In the genomic region with DNA sequence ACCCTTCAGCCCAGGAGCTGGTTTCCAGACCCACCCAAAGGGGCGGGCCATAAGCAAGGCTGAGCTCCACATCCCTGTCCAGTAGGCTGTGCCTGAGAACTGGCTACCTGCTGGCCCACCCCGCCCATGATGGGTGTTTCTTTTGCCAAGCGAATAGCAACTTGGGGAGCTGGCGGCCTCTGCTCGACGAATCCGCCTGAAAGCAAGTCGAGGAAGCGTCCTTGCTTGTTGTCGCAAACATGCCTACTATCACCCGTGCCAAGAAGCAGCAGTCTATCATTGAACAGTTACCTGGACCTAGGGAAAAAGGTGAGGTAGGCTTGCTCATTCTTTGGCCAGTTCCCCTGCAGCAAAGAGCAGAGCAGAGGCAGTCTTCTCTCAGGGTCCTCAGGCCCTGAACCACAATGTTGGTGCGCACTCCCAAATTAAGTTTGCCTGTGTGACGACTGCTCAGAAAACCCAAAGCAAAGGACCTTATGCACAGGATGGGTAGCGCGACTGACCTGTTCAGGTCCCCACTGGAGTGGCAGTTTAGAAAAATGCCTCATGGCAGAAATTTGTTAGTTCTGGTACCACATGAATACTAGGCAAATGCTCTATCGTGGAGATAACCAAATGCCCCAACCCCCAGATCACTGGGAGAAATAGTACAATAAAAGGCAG, we compare ENCODE assay signal across 8 mouse cellular contexts. TPM values are rescaled to one million over a fixed set of nuclear protein-coding genes. Genes with fewer than 3 reads are reported as not detected.
DNase-seq lines count a peak whose midpoint lies in the region; ATAC-seq and TF ChIP-seq lines count a peak whose summit lies in the region.

Gene Taz, plus strand, starts transcription at position 181 of the 663 bp plus-strand sequence.
Gene Dnase1l1, minus strand, starts transcription at position 606 of the 663 bp plus-strand sequence.

- no peaks in the 10 kb centered on the region for H3K9me3 ChIP-seq in embryonic facial prominence, embryonic 15.5 days (replicated peaks)
- no peaks in the 10 kb centered on the region for H3K9me3 ChIP-seq in midbrain, postnatal 0 days (ENCODE audit: low read length)

- H3K79me3 ChIP-seq in C2C12 (ENCODE audit: low read depth): no peaks in the 10 kb centered on the region

- no peaks in the 10 kb centered on the region for H3K36me3 ChIP-seq in C2C12 (ENCODE audit: control insufficient read depth, insufficient read depth)
- no peaks in the 10 kb centered on the region for H3K36me3 ChIP-seq in embryonic facial prominence, embryonic 15.5 days
- no peaks in the 10 kb centered on the region for H3K36me3 ChIP-seq in kidney, adult 2 months (ENCODE audit: control insufficient read depth, insufficient read depth, low read length)
- no peaks in the 10 kb centered on the region for H3K36me3 ChIP-seq in liver, adult 2 months (ENCODE audit: control insufficient read depth, insufficient read depth, low read length)
- no peaks in the 10 kb centered on the region for H3K36me3 ChIP-seq in midbrain, postnatal 0 days (ENCODE audit: insufficient read depth, low read length)

- H3K4me2 ChIP-seq in embryonic facial prominence, embryonic 15.5 days (replicated peaks): peak within 1 kb of the TSS; percentile 62
- H3K4me2 ChIP-seq in midbrain, postnatal 0 days (ENCODE audit: low read depth, low read length, poor library complexity, severe bottlenecking): peak within 1 kb of the TSS; percentile 57

- peak within 1 kb of the TSS; percentile 91 for H3K27ac ChIP-seq in embryonic facial prominence, embryonic 15.5 days (replicated peaks)
- H3K27ac ChIP-seq in kidney, adult 2 months (ENCODE audit: insufficient read depth, low read depth, low read length): peak within 1 kb of the TSS; percentile 93
- H3K27ac ChIP-seq in liver, adult 2 months (replicated peaks; ENCODE audit: insufficient read depth, low read depth, low read length): peak within 1 kb of the TSS; percentile 92
- peak within 1 kb of the TSS; percentile 82 for H3K27ac ChIP-seq in midbrain, postnatal 0 days (ENCODE audit: low read depth, low read length)

- H3K79me2 ChIP-seq in C2C12 (ENCODE audit: control insufficient read depth, insufficient read depth): peaks cover 29% of the 10 kb centered on the region
- peaks cover 3% of the 10 kb centered on the region; the same call in 1 of the 2 replicates for H3K79me2 ChIP-seq in liver, adult 2 months (ENCODE audit: control insufficient read depth, insufficient read depth, low read length)

- peak in 1 of 2 experiments; percentile 43 for DNase-seq in adrenal gland, postnatal 4 days (ENCODE audit: low spot score in 2 of 2)
- peak; percentile 84 for DNase-seq in heart, adult 8-10 months (ENCODE audit: low spot score)
- peak; percentile 95 for DNase-seq in kidney, adult 2 months
- peak; percentile 88 for DNase-seq in liver, adult 2 months (ENCODE audit: extremely low read depth, low read depth, low spot score)
- DNase-seq in midbrain, postnatal 0 days (ENCODE audit: low spot score): peak; percentile 55
- peak; percentile 79 to 85 for DNase-seq in spleen, postnatal 4 days (ENCODE audit: low spot score in 2 of 2)

- TF ChIP-seq POLR2A in kidney, adult 2 months (IDR thresholded peaks at IDR 0.05; ENCODE audit: low read depth, low read length): peak; percentile 52
- TF ChIP-seq POLR2A in liver, adult 2 months (IDR thresholded peaks at IDR 0.05; ENCODE audit: extremely low read depth, insufficient read depth, low read length): peak; percentile 34; the same call in 1 of the 2 replicates

- 12% methylated on average over 16 of the region's 16 CpGs for WGBS in embryonic facial prominence, embryonic 15.5 days
- WGBS in kidney, adult 2 months: 0% methylated on average over 15 of the region's 16 CpGs
- WGBS in liver, adult 2 months: under 1% methylated on average over 16 of the region's 16 CpGs
- WGBS in midbrain, postnatal 0 days: 24% methylated on average over 16 of the region's 16 CpGs

- peak within 1 kb of the TSS; percentile 57 for H3K9ac ChIP-seq in embryonic facial prominence, embryonic 15.5 days
- peak within 1 kb of the TSS; percentile 91 for H3K9ac ChIP-seq in liver, adult 2 months (ENCODE audit: low read depth, low read length)
- peak within 1 kb of the TSS; percentile 63 for H3K9ac ChIP-seq in midbrain, postnatal 0 days (replicated peaks; ENCODE audit: low read length, poor library complexity, severe bottlenecking)

- peak within 1 kb of the TSS; percentile 41 for H3K4me3 ChIP-seq in C2C12 (ENCODE audit: insufficient read depth, poor library complexity, severe bottlenecking)
- peak within 1 kb of the TSS; percentile 59 for H3K4me3 ChIP-seq in embryonic facial prominence, embryonic 15.5 days (replicated peaks)
- H3K4me3 ChIP-seq in kidney, adult 2 months (ENCODE audit: insufficient read depth, low read depth, low read length): peak within 1 kb of the TSS; percentile 95
- peak within 1 kb of the TSS; percentile 67 for H3K4me3 ChIP-seq in liver, adult 2 months (ENCODE audit: insufficient read depth, low read depth, low read length)
- peak within 1 kb of the TSS; percentile 48 for H3K4me3 ChIP-seq in midbrain, postnatal 0 days (ENCODE audit: low read depth, low read length)

- H3K27me3 ChIP-seq in C2C12 (ENCODE audit: control insufficient read depth, insufficient read depth, insufficient read length): no peaks in the 10 kb centered on the region
- H3K27me3 ChIP-seq in embryonic facial prominence, embryonic 15.5 days: no peaks in the 10 kb centered on the region
- H3K27me3 ChIP-seq in kidney, adult 2 months (replicated peaks; ENCODE audit: control insufficient read depth, insufficient read depth, low read length): no peaks in the 10 kb centered on the region
- H3K27me3 ChIP-seq in liver, adult 2 months (ENCODE audit: control insufficient read depth, insufficient read depth, low read length): no peaks in the 10 kb centered on the region
- H3K27me3 ChIP-seq in midbrain, postnatal 0 days (ENCODE audit: insufficient read depth, low read length): no peaks in the 10 kb centered on the region

- TF ChIP-seq CTCF in C2C12 (IDR thresholded peaks at IDR 0.05; ENCODE audit: control insufficient read depth, insufficient read depth, insufficient read length): no peak
- TF ChIP-seq CTCF in kidney, adult 2 months (conservative IDR thresholded peaks at IDR 0.05; ENCODE audit: insufficient read depth, insufficient read length, low read depth, low read length): 0 out of 2 replicates have a peak, but pooled peaks have one; percentile 7
- no peak for TF ChIP-seq CTCF in liver, adult 2 months (IDR thresholded peaks at IDR 0.05; ENCODE audit: low read depth, low read length)
- TF ChIP-seq CTCF in midbrain, postnatal 0 days (IDR thresholded peaks at IDR 0.05): peak; percentile 2; the same call in 1 of the 2 replicates

- peak; percentile 91 for ATAC-seq in embryonic facial prominence, embryonic 15.5 days (ENCODE audit: insufficient number of reproducible peaks, low FRiP score, low TSS enrichment, low read depth)
- ATAC-seq in midbrain, postnatal 0 days (ENCODE audit: low FRiP score): peak; percentile 65

- H3ac ChIP-seq in C2C12 (ENCODE audit: control insufficient read depth, insufficient read length, low read depth): peak within 1 kb of the TSS; percentile 87

- peaks cover 7% of the 10 kb centered on the region; the same call in 1 of the 2 replicates for H3K4me1 ChIP-seq in embryonic facial prominence, embryonic 15.5 days
- no peaks in the 10 kb centered on the region; the same call in 1 of the 2 replicates for H3K4me1 ChIP-seq in kidney, adult 2 months (ENCODE audit: control insufficient read depth, insufficient read depth, low read length)
- H3K4me1 ChIP-seq in liver, adult 2 months (ENCODE audit: control insufficient read depth, insufficient read depth, low read length): peaks cover 6% of the 10 kb centered on the region; the same call in 1 of the 2 replicates
- no peaks in the 10 kb centered on the region for H3K4me1 ChIP-seq in midbrain, postnatal 0 days (ENCODE audit: insufficient read depth, low read length)

TF ChIP-seq in C2C12, 6 proteins besides CTCF, POLR2A, EP300 and RAD21:
- no peak for TF ChIP-seq USF1 (IDR thresholded peaks at IDR 0.05; ENCODE audit: low read depth)
- TF ChIP-seq FOSL1 (IDR thresholded peaks at IDR 0.05; ENCODE audit: insufficient read depth, low read length, poor library complexity, severe bottlenecking): no peak
- no peak for TF ChIP-seq CEBPB (IDR thresholded peaks at IDR 0.05; ENCODE audit: low read depth)
- no peak for TF ChIP-seq MYOD1 (IDR thresholded peaks at IDR 0.05; ENCODE audit: control insufficient read depth, insufficient read length, low read depth)
- no peak for TF ChIP-seq MAX (IDR thresholded peaks at IDR 0.05)
- TF ChIP-seq MYOG (IDR thresholded peaks at IDR 0.05; ENCODE audit: control insufficient read depth, extremely low read depth, insufficient read length): no peak

RNA-seq across cellular contexts. Expression of gene Taz, which starts in this region (rescaled TPM):
- 18.1 TPM for polyA plus RNA-seq in C2C12 (2012; fragmentation: generic; extraction: Trizol)
- 100 to 1,000 TPM in 1 of 2 experiments, 10 to 100 TPM in 1; 95.2 to 102 TPM for total RNA-seq in adrenal gland, postnatal 4 days (2021)
- polyA plus RNA-seq in embryonic facial prominence, embryonic 15.5 days (2015; fragmentation: Nextera tagmentation; extraction: Ambion mirVana): 98.0 and 103 TPM in 2 replicates
- total RNA-seq in heart, adult 8-10 months (2022): 10 to 100 TPM; 47.1 to 63.2 (median 49.8) TPM
- 79.6 and 104 TPM in 2 replicates for polyA plus RNA-seq in kidney, adult 2 months (2012; rRNA removed)
- total RNA-seq in liver, adult 2 months (2014; rRNA removed): 29.7 and 37.2 TPM in 2 replicates
- 48.8 and 53.9 TPM in 2 replicates for polyA plus RNA-seq in liver, adult 2 months (2012; rRNA removed)
- total RNA-seq in midbrain, postnatal 0 days (2014; rRNA removed): 44.4 and 49.2 TPM in 2 replicates
- 65.9 and 69.8 TPM in 2 replicates for polyA plus RNA-seq in midbrain, postnatal 0 days (2015; fragmentation: Nextera tagmentation; extraction: Ambion mirVana)

RNA-seq across cellular contexts. Expression of gene Dnase1l1, which starts in this region (rescaled TPM):
- polyA plus RNA-seq in C2C12 (2012; fragmentation: generic; extraction: Trizol): 13.9 TPM
- 10 to 100 TPM; 13.5 to 16.4 TPM for total RNA-seq in adrenal gland, postnatal 4 days (2021)
- 16.8 and 20.1 TPM in 2 replicates for polyA plus RNA-seq in embryonic facial prominence, embryonic 15.5 days (2015; fragmentation: Nextera tagmentation; extraction: Ambion mirVana)
- total RNA-seq in heart, adult 8-10 months (2022): 10 to 100 TPM; 17.7 to 20.0 (median 18.3) TPM
- 26.0 and 26.1 TPM in 2 replicates for polyA plus RNA-seq in kidney, adult 2 months (2012; rRNA removed)
- 3.5 and 6.1 TPM in 2 replicates for total RNA-seq in liver, adult 2 months (2014; rRNA removed)
- 4.9 and 5.5 TPM in 2 replicates for polyA plus RNA-seq in liver, adult 2 months (2012; rRNA removed)
- 3.8 and 7.5 TPM in 2 replicates for total RNA-seq in midbrain, postnatal 0 days (2014; rRNA removed)
- polyA plus RNA-seq in midbrain, postnatal 0 days (2015; fragmentation: Nextera tagmentation; extraction: Ambion mirVana): 3.0 and 3.3 TPM in 2 replicates

Comparison
In these comparisons a context has a peak if more than half of its experiments do, and no peak if none do; other contexts are left out.
1. H3K4me3 ChIP-seq: peak in every context shown above with its lines; median percentile 95 in kidney, adult 2 months; 67 in liver, adult 2 months; 59 in embryonic facial prominence, embryonic 15.5 days; 48 in midbrain, postnatal 0 days; 41 in C2C12.
2. CTCF ChIP-seq: peak in kidney, adult 2 months (single experiment) and midbrain, postnatal 0 days (single experiment); none in C2C12 (single experiment) and liver, adult 2 months (single experiment).
3. Peak in every context shown above with its lines, with median percentiles within 50 percentile points of each other: H3K27ac ChIP-seq and H3K9ac ChIP-seq.